12 mouse cellular contexts compared by ENCODE assay signal in the genomic region with DNA sequence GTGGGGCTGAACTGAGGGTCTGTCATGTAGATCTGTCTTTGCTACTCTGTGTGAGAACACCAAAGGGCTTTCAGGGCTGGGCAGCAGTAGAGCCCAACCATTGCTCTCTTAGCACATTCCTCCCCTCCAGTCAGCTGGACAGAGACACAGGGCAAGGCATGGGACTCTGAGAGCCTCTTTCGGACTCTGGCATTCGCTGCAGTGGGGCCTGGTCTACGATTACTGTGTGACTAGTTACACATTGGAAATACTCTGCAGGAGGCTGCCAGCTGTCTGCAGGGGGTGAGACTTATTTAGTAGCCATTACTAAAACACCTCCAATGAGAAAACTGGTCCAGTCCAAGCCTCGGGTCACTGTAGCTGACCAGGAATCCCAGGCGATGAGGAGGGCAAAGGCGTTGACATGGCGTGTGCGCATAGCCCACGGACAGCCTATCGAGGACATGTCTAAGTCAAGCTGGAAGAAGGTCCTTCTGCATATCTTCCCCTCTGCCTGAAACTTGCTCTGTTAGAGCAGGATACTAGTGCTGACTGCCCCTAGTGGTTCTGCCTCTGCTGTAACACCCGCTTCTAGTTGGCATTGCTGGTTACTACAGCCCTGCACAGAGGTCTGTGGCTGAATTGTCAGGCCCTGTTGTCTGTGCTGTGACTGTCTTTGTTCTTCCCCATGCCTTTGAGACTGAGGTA. TPM values are rescaled to one million over a fixed set of nuclear protein-coding genes. Genes with fewer than 3 reads are reported as not detected.
DNase-seq lines count a peak whose midpoint lies in the region; ATAC-seq and TF ChIP-seq lines count a peak whose summit lies in the region.
"Had no signal": no experiment of that assay in that cellular context is flagged by ENCODE, and none has a peak within 500 bp of the region (broad histone marks: within the 10 kb centered on the region; RNA-seq: fewer than 3 reads in every experiment).

No protein-coding gene starts in this region.

- peak; percentile 41 for DNase-seq in hindbrain, postnatal 0 days (ENCODE audit: low spot score)
- DNase-seq in hindbrain, embryonic 11.5 days (ENCODE audit: low spot score), result no peak
- peak; percentile 81 for DNase-seq in Muller cell, postnatal 12 days (ENCODE audit: inconsistent ontology term)
- DNase-seq in kidney, adult 8-10 months, result peak; percentile 86 to 92
- no peak for DNase-seq in thymus, postnatal 4 days
- no peak for DNase-seq in layer of hippocampus, adult 8-10 months (ENCODE audit: low spot score in 2 of 2)
- DNase-seq: embryo, embryonic 11 days had no signal

- H3K9me3 ChIP-seq in hindbrain, postnatal 0 days (ENCODE audit: low read length), result no peaks in the 10 kb centered on the region
- H3K9me3 ChIP-seq in hindbrain, embryonic 11.5 days (ENCODE audit: control insufficient read depth, low read length), result no peaks in the 10 kb centered on the region
- no peaks in the 10 kb centered on the region for H3K9me3 ChIP-seq in midbrain, embryonic 15.5 days
- H3K9me3 ChIP-seq in intestine, embryonic 15.5 days, result no peaks in the 10 kb centered on the region
- H3K9me3 ChIP-seq: forebrain, embryonic 15.5 days; heart, embryonic 13.5 days; neural tube, embryonic 12.5 days had no signal

- H3K36me3 ChIP-seq in hindbrain, postnatal 0 days (ENCODE audit: insufficient read depth, low read length), result no peaks in the 10 kb centered on the region
- no peaks in the 10 kb centered on the region for H3K36me3 ChIP-seq in hindbrain, embryonic 11.5 days (ENCODE audit: control insufficient read depth, insufficient read depth, low read length)
- H3K36me3 ChIP-seq in midbrain, embryonic 15.5 days (replicated peaks), result no peaks in the 10 kb centered on the region
- no peaks in the 10 kb centered on the region for H3K36me3 ChIP-seq in intestine, embryonic 15.5 days
- H3K36me3 ChIP-seq: forebrain, embryonic 15.5 days; heart, embryonic 13.5 days; neural tube, embryonic 12.5 days had no signal

- no peak overlapping the region for H3K27ac ChIP-seq in hindbrain, postnatal 0 days
- H3K27ac ChIP-seq in hindbrain, embryonic 11.5 days (ENCODE audit: low read depth, low read length), result no peak overlapping the region
- no peak overlapping the region for H3K27ac ChIP-seq in midbrain, embryonic 15.5 days
- H3K27ac ChIP-seq in intestine, embryonic 15.5 days, result no peak overlapping the region
- H3K27ac ChIP-seq: forebrain, embryonic 15.5 days; heart, embryonic 13.5 days; neural tube, embryonic 12.5 days had no signal

- WGBS in hindbrain, postnatal 0 days, result 66% methylated on average over 11 of the region's 11 CpGs
- 72% methylated on average over 11 of the region's 11 CpGs for WGBS in hindbrain, embryonic 11.5 days
- WGBS in midbrain, embryonic 15.5 days, result 79% methylated on average over 11 of the region's 11 CpGs
- 81% methylated on average over 11 of the region's 11 CpGs for whole genome bisulfite sequencing in intestine, embryonic 15.5 days

- peak; percentile 69 for ATAC-seq in hindbrain, postnatal 0 days
- ATAC-seq in hindbrain, embryonic 11.5 days (ENCODE audit: low FRiP score), result no peak
- 0 out of 2 replicates have a peak, but pooled peaks have one; percentile 33 for ATAC-seq in midbrain, embryonic 15.5 days (replicated peaks)
- no peak for ATAC-seq in intestine, embryonic 15.5 days
- ATAC-seq: forebrain, embryonic 15.5 days had no signal

- TF ChIP-seq CTCF in hindbrain, postnatal 0 days (IDR thresholded peaks at IDR 0.05; ENCODE audit: low read depth), result peak; percentile 74

- H3K9ac ChIP-seq in hindbrain, postnatal 0 days (replicated peaks; ENCODE audit: low read length), result no peak overlapping the region
- H3K9ac ChIP-seq in hindbrain, embryonic 11.5 days (ENCODE audit: low read depth, low read length), result no peak overlapping the region
- H3K9ac ChIP-seq in midbrain, embryonic 15.5 days, result no peak overlapping the region
- H3K9ac ChIP-seq in intestine, embryonic 15.5 days, result no peak overlapping the region
- H3K9ac ChIP-seq: forebrain, embryonic 15.5 days; heart, embryonic 13.5 days; neural tube, embryonic 12.5 days had no signal

- no peak overlapping the region for H3K4me3 ChIP-seq in hindbrain, postnatal 0 days (ENCODE audit: low read length)
- H3K4me3 ChIP-seq in hindbrain, embryonic 11.5 days (ENCODE audit: low read depth, low read length), result no peak overlapping the region
- no peak overlapping the region for H3K4me3 ChIP-seq in midbrain, embryonic 15.5 days
- H3K4me3 ChIP-seq in intestine, embryonic 15.5 days (replicated peaks), result no peak overlapping the region
- H3K4me3 ChIP-seq: forebrain, embryonic 15.5 days; heart, embryonic 13.5 days; neural tube, embryonic 12.5 days had no signal

- H3K27me3 ChIP-seq in hindbrain, postnatal 0 days (ENCODE audit: insufficient read depth, low read length), result no peaks in the 10 kb centered on the region
- no peaks in the 10 kb centered on the region for H3K27me3 ChIP-seq in hindbrain, embryonic 11.5 days (ENCODE audit: control insufficient read depth, insufficient read depth, low read length)
- no peaks in the 10 kb centered on the region for H3K27me3 ChIP-seq in midbrain, embryonic 15.5 days (replicated peaks)
- H3K27me3 ChIP-seq in intestine, embryonic 15.5 days (replicated peaks), result no peaks in the 10 kb centered on the region
- H3K27me3 ChIP-seq: forebrain, embryonic 15.5 days; heart, embryonic 13.5 days; neural tube, embryonic 12.5 days had no signal

- no peaks in the 10 kb centered on the region for H3K4me1 ChIP-seq in hindbrain, postnatal 0 days (ENCODE audit: insufficient read depth, low read length)
- H3K4me1 ChIP-seq in hindbrain, embryonic 11.5 days (replicated peaks; ENCODE audit: control insufficient read depth, insufficient read depth, low read length), result no peaks in the 10 kb centered on the region
- H3K4me1 ChIP-seq in midbrain, embryonic 15.5 days, result no peaks in the 10 kb centered on the region
- no peaks in the 10 kb centered on the region for H3K4me1 ChIP-seq in intestine, embryonic 15.5 days (replicated peaks)
- H3K4me1 ChIP-seq: neural tube, embryonic 12.5 days had no signal

- H3K4me2 ChIP-seq in hindbrain, postnatal 0 days (ENCODE audit: low read depth, low read length), result no peak overlapping the region
- no peak overlapping the region for H3K4me2 ChIP-seq in hindbrain, embryonic 11.5 days (replicated peaks; ENCODE audit: low read depth, low read length)
- H3K4me2 ChIP-seq in midbrain, embryonic 15.5 days, result no peak overlapping the region
- H3K4me2 ChIP-seq in intestine, embryonic 15.5 days (replicated peaks), result no peak overlapping the region
- H3K4me2 ChIP-seq: forebrain, embryonic 15.5 days; heart, embryonic 13.5 days; neural tube, embryonic 12.5 days had no signal

RNA-seq across cellular contexts. Expression of a gene that starts 39.0 kb away (rescaled TPM):
- 28.4 and 35.5 TPM in 2 replicates for total RNA-seq in hindbrain, postnatal 0 days (2014; rRNA removed)
- 10.1 and 10.8 TPM in 2 replicates for polyA plus RNA-seq in hindbrain, postnatal 0 days (2015; fragmentation: Nextera tagmentation; extraction: Ambion mirVana)
- polyA plus RNA-seq in hindbrain, embryonic 11.5 days (2014; fragmentation: Nextera tagmentation; extraction: Ambion mirVana), result 21.2 and 25.1 TPM in 2 replicates
- polyA plus RNA-seq in midbrain, embryonic 15.5 days (2015; fragmentation: Nextera tagmentation; extraction: Ambion mirVana), result 20.3 and 22.3 TPM in 2 replicates
- total RNA-seq in layer of hippocampus, adult 8-10 months (2022), result 10 to 100 TPM; 35.0 to 40.3 (median 36.6) TPM
- 12.5 and 13.2 TPM in 2 replicates for polyA plus RNA-seq in intestine, embryonic 15.5 days (2015; fragmentation: Nextera tagmentation; extraction: Ambion mirVana)

Comparison
In these comparisons a context has a peak if more than half of its experiments do, and no peak if none do; other contexts are left out.
1. ATAC-seq: peak in hindbrain, postnatal 0 days (single experiment) and midbrain, embryonic 15.5 days (single experiment); none in hindbrain, embryonic 11.5 days (single experiment) and intestine, embryonic 15.5 days (single experiment).
2. DNase-seq: peak in hindbrain, postnatal 0 days (single experiment), Muller cell, postnatal 12 days (single experiment) and kidney, adult 8-10 months (2 of 2); none in hindbrain, embryonic 11.5 days (single experiment), thymus, postnatal 4 days (single experiment) and layer of hippocampus, adult 8-10 months (0 of 2).